Mouse (Mus musculus) CH12.LX (cell line): ENCODE measurements at regions not wholly inside any gene's neighbourhood (a gene's known extent, or its start where the extent isn't known, plus 50 kb on each side); places are given as distances from the start of the nearest gene placed in this dataset.

Experiments
- POLR2A ChIP-seq: IDR thresholded peaks from 2 replicates; pipeline ENCODE4 v1.6.1; 2011; ENCODE audit warnings: low read depth, mild to moderate bottlenecking, improper control_type of control experiment, low read length
- TCF12 ChIP-seq: IDR thresholded peaks from 2 replicates; pipeline ENCODE4 v1.6.1; 2014; ENCODE audit warnings: low read depth, mild to moderate bottlenecking, inconsistent platforms, low read length, improper control_type of control experiment
- USF2 ChIP-seq: conservative IDR thresholded peaks from 2 replicates; pipeline ENCODE4 v1.6.1; 2011; ENCODE audit warnings: low read depth, low read length, improper control_type of control experiment

GRCm38 (mm10) chr9:113208181-113208580, 499.9 kb downstream of the Pdcd6ip start:
- no peak for TF ChIP-seq POLR2A
- no peak for TF ChIP-seq TCF12
- TF ChIP-seq USF2: no peak
